Mouse (Mus musculus): ENCODE data around the gene Nqo2.

- TF ChIP-seq POLR2A (IDR thresholded peaks at IDR 0.05; ENCODE audit: extremely low read depth, insufficient read depth, low read length): peak; percentile 56; the same call in 1 of the 2 replicates
- peak; percentile 15; the same call in 1 of the 2 replicates for TF ChIP-seq CTCF (IDR thresholded peaks at IDR 0.05; ENCODE audit: extremely low read depth, insufficient read depth, low read length)
These were observed at the start of gene Nqo2 for GRCm38 (mm10) chr13:33964206-33965046.

All from cortical plate, adult 2 months (tissue).